Mouse (Mus musculus): ENCODE measurements around the gene Fbxl16.

- no peak for TF ChIP-seq EP300 (optimal IDR thresholded peaks at IDR 0.05)
- TF ChIP-seq CTCF (IDR thresholded peaks at IDR 0.05; ENCODE audit: low read depth): peak; percentile 29
Observed at GRCm38 (mm10) chr17:25785281-25785745, 23.6 kb upstream of the Fbxl16 start, which contains the start of gene Haghl.

All from stomach, postnatal 0 days (tissue).